Mouse (Mus musculus): Measurements from ENCODE around the gene Pmf1. TPM values are rescaled to one million over a fixed set of nuclear protein-coding genes. Genes with fewer than 3 reads are reported as not detected.

Gene Pmf1
- polyA plus RNA-seq (2015; fragmentation: Nextera tagmentation; extraction: Ambion mirVana), result 97.5 and 107 TPM in 2 replicates

DNA sequence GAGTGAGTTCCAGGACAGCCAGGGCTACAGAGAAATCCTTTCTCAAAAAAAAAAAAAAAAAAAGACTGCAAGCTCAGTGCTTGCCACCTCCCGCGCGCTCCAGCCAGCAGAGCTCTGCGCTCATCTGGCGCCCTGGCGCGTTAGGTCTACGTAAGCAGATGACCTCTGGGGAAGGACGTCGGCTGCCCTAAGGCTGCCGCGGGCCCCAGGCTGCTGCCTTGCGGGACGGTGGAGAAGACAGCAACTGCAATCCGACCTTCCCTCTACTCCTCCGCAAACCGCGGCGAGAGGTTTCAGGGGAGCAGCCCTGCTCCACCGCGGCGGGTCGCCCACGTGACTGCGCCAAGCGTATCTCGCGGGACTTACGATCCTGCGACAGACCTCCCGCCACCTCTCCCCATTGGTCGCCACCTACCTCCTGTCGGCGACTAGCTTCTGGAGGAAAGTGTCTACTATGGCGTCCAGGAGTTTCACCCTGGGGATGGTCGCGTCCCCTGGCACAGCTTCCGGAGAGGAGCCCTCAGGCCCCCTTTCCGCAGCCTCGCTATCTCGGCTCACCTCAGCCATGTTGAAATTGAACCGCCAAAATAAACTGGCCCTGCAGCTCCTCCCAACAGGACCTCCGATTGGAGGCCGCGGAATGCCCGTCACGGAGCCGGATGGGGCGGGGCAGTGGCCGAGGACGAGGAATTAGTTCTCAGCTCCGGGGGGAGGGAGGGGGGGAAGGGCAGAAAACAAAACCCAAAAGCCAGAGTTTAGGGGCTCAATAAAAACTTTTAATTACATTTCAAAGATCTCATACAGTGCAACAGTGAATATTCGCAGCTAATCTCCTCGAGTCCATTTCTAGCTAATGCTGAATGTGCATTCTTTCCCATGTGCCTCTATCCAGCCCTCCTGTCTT, at the start of gene Pmf1:
Gene Pmf1, minus strand, starts transcription at position 591 of the 904 bp plus-strand sequence.
- peak within 1 kb of the TSS; percentile 84 for H3K9ac ChIP-seq (ENCODE audit: low read depth, low read length)
- peaks cover 11% of the 10 kb centered on the region; the same call in 1 of the 2 replicates for H3K36me3 ChIP-seq (ENCODE audit: insufficient read depth, low read length)
- under 1% methylated on average over 54 of the region's 54 CpGs for WGBS
- H3K4me2 ChIP-seq (ENCODE audit: low read length), result peak within 1 kb of the TSS; percentile 63
- no peak for TF ChIP-seq CTCF (IDR thresholded peaks at IDR 0.05; ENCODE audit: low read depth)
- ATAC-seq (replicated peaks; ENCODE audit: low FRiP score, low read depth) (peak; percentile 93), DNase-seq (ENCODE audit: low spot score) (peak; percentile 96)
- H3K9me3 ChIP-seq (replicated peaks; ENCODE audit: low read length), result no peaks in the 10 kb centered on the region
- H3K4me1 ChIP-seq (replicated peaks; ENCODE audit: insufficient read depth, low read length), result 0 out of 2 replicates have a peak, but pooled peaks cover 20% of the 10 kb centered on the region
- H3K27ac ChIP-seq, result peak within 1 kb of the TSS; percentile 97
- peak within 1 kb of the TSS; percentile 58 for H3K4me3 ChIP-seq (replicated peaks; ENCODE audit: low read depth, low read length)
- no peaks in the 10 kb centered on the region for H3K27me3 ChIP-seq (ENCODE audit: insufficient read depth, low read length)

DNA sequence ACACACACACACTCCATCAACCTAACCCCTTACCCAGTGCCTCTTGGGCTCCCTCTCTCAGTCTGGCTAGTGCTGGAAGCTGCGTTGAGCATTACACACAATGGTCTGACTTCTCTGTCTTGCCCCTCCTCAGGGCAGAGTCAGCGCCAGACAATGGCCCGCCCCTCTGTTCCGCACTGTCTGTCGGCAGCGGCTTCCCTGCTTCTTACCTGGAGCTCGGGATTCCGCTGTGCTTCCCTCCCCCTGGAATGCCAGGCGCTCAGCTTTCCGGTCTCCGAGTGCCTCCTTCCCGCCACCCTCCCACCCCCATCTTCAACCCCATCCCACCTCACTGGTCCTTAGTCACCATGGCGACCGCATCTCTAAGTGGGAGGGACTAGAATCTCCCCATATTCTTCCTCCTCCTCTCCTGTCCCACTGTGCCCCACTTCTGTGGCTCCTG, 48.7 kb upstream of the Pmf1 start:
- H3K4me1 ChIP-seq (replicated peaks; ENCODE audit: insufficient read depth, low read length), result peaks cover 15% of the 10 kb centered on the region
- H3K27ac ChIP-seq, result no peak overlapping the region
- 0 out of 2 replicates have a peak, but pooled peaks have one; percentile 8 for ATAC-seq (replicated peaks; ENCODE audit: low FRiP score, low read depth)
- no peak for TF ChIP-seq CTCF (IDR thresholded peaks at IDR 0.05; ENCODE audit: low read depth)
- no peak for DNase-seq (ENCODE audit: low spot score)
- H3K27me3 ChIP-seq (ENCODE audit: insufficient read depth, low read length), result no peaks in the 10 kb centered on the region
- WGBS, result 3% methylated on average over 14 of the region's 14 CpGs
- H3K36me3 ChIP-seq (ENCODE audit: insufficient read depth, low read length), result no peaks in the 10 kb centered on the region
- no peak overlapping the region for H3K4me2 ChIP-seq (ENCODE audit: low read length)
- H3K9me3 ChIP-seq (replicated peaks; ENCODE audit: low read length), result no peaks in the 10 kb centered on the region
- no peak overlapping the region for H3K9ac ChIP-seq (ENCODE audit: low read depth, low read length)
- no peak overlapping the region for H3K4me3 ChIP-seq (replicated peaks; ENCODE audit: low read depth, low read length)

DNA sequence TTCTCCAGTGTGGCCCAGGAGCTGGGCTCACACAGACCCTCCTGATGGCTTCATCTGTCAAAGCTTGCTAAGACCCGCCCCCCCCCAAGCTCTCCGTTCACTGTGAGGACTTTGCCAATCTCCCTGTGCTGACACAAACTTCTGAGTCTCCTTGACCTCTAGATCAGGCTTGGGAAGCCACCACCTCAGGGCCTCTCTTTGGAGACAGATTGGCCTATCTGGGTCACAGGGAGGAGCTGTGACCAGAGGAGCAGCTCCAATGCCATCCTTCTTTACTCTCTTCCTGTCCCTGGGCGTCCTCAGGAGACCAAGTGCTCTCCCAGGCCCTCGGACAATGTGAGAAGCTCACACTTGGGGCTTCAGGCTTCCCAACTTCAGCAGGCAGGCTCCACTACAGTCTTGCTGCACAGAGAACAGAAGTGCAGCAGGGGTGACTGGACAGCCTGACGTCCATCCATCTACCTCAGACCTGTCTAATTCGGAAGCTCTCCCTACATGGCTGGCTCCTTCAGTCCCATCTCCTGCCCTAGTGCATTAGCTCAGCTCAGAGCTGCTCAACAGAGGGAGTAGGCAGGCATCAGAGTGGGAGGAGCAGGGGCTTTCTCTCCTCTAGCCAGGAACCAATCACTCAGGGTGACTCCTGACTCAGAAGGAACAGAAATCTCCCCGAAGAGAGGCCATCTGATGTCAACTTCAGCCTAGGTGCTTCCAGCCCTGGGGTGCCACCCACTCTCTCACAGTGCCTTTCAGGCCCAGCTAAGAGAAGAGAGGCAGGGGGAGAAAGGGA, 46.8 kb upstream of the Pmf1 start:
- Histone ChIP-seq H3K4me1 (replicated peaks; ENCODE audit: insufficient read depth, low read length) (peaks cover 15% of the 10 kb centered on the region), H3K4me2 (ENCODE audit: low read length) (no peak overlapping the region)
- no peak for ATAC-seq (replicated peaks; ENCODE audit: low FRiP score, low read depth)

DNA sequence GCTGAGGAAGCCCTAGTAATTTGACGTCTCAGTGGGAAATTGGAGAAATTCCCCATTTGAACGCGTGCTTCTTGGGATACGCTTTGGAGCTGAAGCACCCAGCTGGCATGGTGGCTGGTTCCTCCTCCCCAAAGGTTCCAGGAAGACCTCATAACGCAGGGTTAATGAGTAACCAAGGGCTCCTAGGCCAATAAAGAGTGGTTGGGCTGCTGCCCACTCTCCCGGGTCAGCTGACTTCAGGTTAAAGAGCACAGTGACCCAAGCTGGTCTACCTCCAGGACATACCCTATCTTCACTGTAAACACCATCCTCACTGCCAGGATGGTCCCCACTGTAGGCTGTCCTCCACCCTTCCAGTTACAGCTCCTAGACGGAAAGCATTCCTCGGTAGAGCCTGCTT, 46.2 kb upstream of the Pmf1 start:
- TF ChIP-seq CTCF (IDR thresholded peaks at IDR 0.05; ENCODE audit: low read depth), result no peak
- Histone ChIP-seq H3K9ac (ENCODE audit: low read depth, low read length) (no peak overlapping the region), H3K36me3 (ENCODE audit: insufficient read depth, low read length) (no peaks in the 10 kb centered on the region), H3K4me1 (replicated peaks; ENCODE audit: insufficient read depth, low read length) (peaks cover 15% of the 10 kb centered on the region), H3K27ac (peak overlapping the region; percentile 87), H3K4me3 (replicated peaks; ENCODE audit: low read depth, low read length) (no peak overlapping the region), H3K9me3 (replicated peaks; ENCODE audit: low read length) (no peaks in the 10 kb centered on the region), H3K27me3 (ENCODE audit: insufficient read depth, low read length) (no peaks in the 10 kb centered on the region), H3K4me2 (ENCODE audit: low read length) (0 out of 2 replicates have a peak overlapping the region, but pooled peaks have one; percentile 32)
- peak; percentile 31; the same call in 1 of the 2 replicates for ATAC-seq (replicated peaks; ENCODE audit: low FRiP score, low read depth)
- WGBS, result 65% methylated on average over 8 of the region's 8 CpGs
- DNase-seq (ENCODE audit: low spot score), result peak; percentile 46

More for the DNA sequence above, 46.8 kb upstream of the Pmf1 start:
- Histone ChIP-seq H3K9me3 (replicated peaks; ENCODE audit: low read length) (no peaks in the 10 kb centered on the region), H3K27me3 (ENCODE audit: insufficient read depth, low read length) (no peaks in the 10 kb centered on the region), H3K4me3 (replicated peaks; ENCODE audit: low read depth, low read length) (no peak overlapping the region), H3K9ac (ENCODE audit: low read depth, low read length) (no peak overlapping the region), H3K27ac (peak overlapping the region; percentile 87), H3K36me3 (ENCODE audit: insufficient read depth, low read length) (no peaks in the 10 kb centered on the region)
- DNase-seq (ENCODE audit: low spot score), result no peak
- no peak for TF ChIP-seq CTCF (IDR thresholded peaks at IDR 0.05; ENCODE audit: low read depth)
- 69% methylated on average over 7 of the region's 7 CpGs for WGBS

DNA sequence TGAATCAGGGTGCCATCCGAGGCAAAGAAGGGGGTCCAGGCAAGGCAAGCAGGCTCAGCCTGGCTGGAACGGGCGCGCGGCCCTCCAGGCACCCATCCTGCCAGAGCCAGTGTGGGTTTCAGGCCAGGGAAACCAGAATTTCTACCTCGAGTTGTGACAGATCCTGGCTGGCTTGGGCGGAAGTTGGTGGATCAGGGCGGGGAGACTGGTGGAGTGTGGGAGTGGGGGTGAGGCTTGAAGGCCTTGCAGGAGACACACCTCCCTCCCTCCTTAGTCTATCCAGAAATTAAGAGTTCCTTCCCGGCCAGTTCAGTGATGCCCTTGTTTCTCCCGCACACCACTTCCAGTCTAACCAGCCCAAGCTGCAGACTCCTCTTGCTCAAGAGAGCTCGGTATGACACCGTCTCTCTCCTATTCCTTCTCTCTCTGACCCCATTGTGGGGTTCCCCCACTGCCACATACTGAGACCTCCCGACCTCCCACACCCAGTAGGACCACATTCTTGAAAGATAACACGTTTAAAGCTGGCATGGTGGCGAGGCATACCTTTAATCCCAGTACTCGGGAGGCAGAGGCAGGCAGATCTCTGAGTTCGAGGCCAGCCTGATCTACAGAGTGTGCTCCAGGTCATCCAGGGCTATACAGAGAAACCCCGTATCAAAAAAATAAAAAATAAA, 45.6 kb upstream of the Pmf1 start:
- H3K9ac ChIP-seq (ENCODE audit: low read depth, low read length), result peak overlapping the region; percentile 23; the same call in 1 of the 2 replicates
- H3K27ac ChIP-seq, result peak overlapping the region; percentile 87
- no peaks in the 10 kb centered on the region for H3K9me3 ChIP-seq (replicated peaks; ENCODE audit: low read length)
- H3K27me3 ChIP-seq (ENCODE audit: insufficient read depth, low read length), result no peaks in the 10 kb centered on the region
- no peak for TF ChIP-seq CTCF (IDR thresholded peaks at IDR 0.05; ENCODE audit: low read depth)
- H3K4me2 ChIP-seq (ENCODE audit: low read length), result peak overlapping the region; percentile 32
- no peaks in the 10 kb centered on the region for H3K36me3 ChIP-seq (ENCODE audit: insufficient read depth, low read length)
- ATAC-seq (replicated peaks; ENCODE audit: low FRiP score, low read depth) (peak; percentile 48), DNase-seq (ENCODE audit: low spot score) (peak; percentile 39)
- no peak overlapping the region for H3K4me3 ChIP-seq (replicated peaks; ENCODE audit: low read depth, low read length)
- H3K4me1 ChIP-seq (replicated peaks; ENCODE audit: insufficient read depth, low read length), result peaks cover 15% of the 10 kb centered on the region
- 62% methylated on average over 18 of the region's 18 CpGs for WGBS

All from kidney, postnatal 0 days (tissue).